In genomic region chr2:3799767-3800554, GRCm38 (mm10) we compare ENCODE assay signal across 8 mouse cellular contexts.
DNase-seq lines count a peak whose midpoint lies in the region; ATAC-seq and TF ChIP-seq lines count a peak whose summit lies in the region.

No protein-coding gene starts in this region.

- H3K4me2 ChIP-seq in embryonic facial prominence, embryonic 11.5 days (ENCODE audit: low read depth, low read length), result peak overlapping the region; percentile 32
- H3K4me2 ChIP-seq in heart, embryonic 16.5 days (ENCODE audit: low read depth, low read length), result peak overlapping the region; percentile 64
- H3K4me2 ChIP-seq in liver, postnatal 0 days (ENCODE audit: low read depth, low read length), result peak overlapping the region; percentile 67
- H3K4me2 ChIP-seq in neural tube, embryonic 14.5 days (ENCODE audit: low read depth, low read length), result peak overlapping the region; percentile 39

- H3K9ac ChIP-seq in embryonic facial prominence, embryonic 11.5 days (replicated peaks; ENCODE audit: low read length), result no peak overlapping the region
- H3K9ac ChIP-seq in heart, embryonic 16.5 days (ENCODE audit: low read length), result 0 out of 2 replicates have a peak overlapping the region, but pooled peaks have one; percentile 7
- no peak overlapping the region for H3K9ac ChIP-seq in liver, postnatal 0 days (replicated peaks)
- no peak overlapping the region for H3K9ac ChIP-seq in neural tube, embryonic 14.5 days (replicated peaks; ENCODE audit: low read depth, low read length)

- no peaks in the 10 kb centered on the region for H3K27me3 ChIP-seq in E14TG2a.4 (ENCODE audit: insufficient read depth, low read length)
- H3K27me3 ChIP-seq in embryonic facial prominence, embryonic 11.5 days (ENCODE audit: control insufficient read depth, insufficient read depth, low read length), result no peaks in the 10 kb centered on the region
- H3K27me3 ChIP-seq in heart, embryonic 16.5 days (ENCODE audit: control insufficient read depth, insufficient read depth, low read length), result no peaks in the 10 kb centered on the region
- no peaks in the 10 kb centered on the region for H3K27me3 ChIP-seq in liver, postnatal 0 days (ENCODE audit: insufficient read depth, low read length)
- H3K27me3 ChIP-seq in neural tube, embryonic 14.5 days (ENCODE audit: control insufficient read depth, insufficient read depth, low read length), result no peaks in the 10 kb centered on the region

- no peak for TF ChIP-seq EP300 in liver, postnatal 0 days (IDR thresholded peaks at IDR 0.05; ENCODE audit: low read depth)

- H3K9me3 ChIP-seq in E14TG2a.4 (ENCODE audit: low read length), result peaks cover 34% of the 10 kb centered on the region
- H3K9me3 ChIP-seq in embryonic facial prominence, embryonic 11.5 days (replicated peaks; ENCODE audit: control insufficient read depth, low read length), result no peaks in the 10 kb centered on the region
- no peaks in the 10 kb centered on the region for H3K9me3 ChIP-seq in heart, embryonic 16.5 days (replicated peaks; ENCODE audit: control insufficient read depth, low read length)
- H3K9me3 ChIP-seq in liver, postnatal 0 days (ENCODE audit: low read length), result no peaks in the 10 kb centered on the region
- H3K9me3 ChIP-seq in neural tube, embryonic 14.5 days (ENCODE audit: control insufficient read depth, low read length), result no peaks in the 10 kb centered on the region

- 10% methylated on average over 18 of the region's 18 CpGs for WGBS in embryonic facial prominence, embryonic 11.5 days
- WGBS in heart, embryonic 16.5 days, result 16% methylated on average over 18 of the region's 18 CpGs
- WGBS in liver, postnatal 0 days (ENCODE audit: insufficient replicate concordance), result 8% methylated on average over 18 of the region's 18 CpGs
- 20% methylated on average over 18 of the region's 18 CpGs for WGBS in neural tube, embryonic 14.5 days

- no peaks in the 10 kb centered on the region for H3K36me3 ChIP-seq in E14TG2a.4 (ENCODE audit: insufficient read depth, low read length)
- no peaks in the 10 kb centered on the region for H3K36me3 ChIP-seq in embryonic facial prominence, embryonic 11.5 days (replicated peaks; ENCODE audit: control insufficient read depth, insufficient read depth, low read depth, low read length)
- no peaks in the 10 kb centered on the region for H3K36me3 ChIP-seq in heart, embryonic 16.5 days (ENCODE audit: control insufficient read depth, insufficient read depth)
- no peaks in the 10 kb centered on the region for H3K36me3 ChIP-seq in liver, postnatal 0 days (replicated peaks; ENCODE audit: insufficient read depth, low read length)
- H3K36me3 ChIP-seq in neural tube, embryonic 14.5 days (ENCODE audit: control insufficient read depth, insufficient read depth, low read length), result no peaks in the 10 kb centered on the region

- peak; percentile 56 for TF ChIP-seq CTCF in E14TG2a.4 (conservative IDR thresholded peaks at IDR 0.05; ENCODE audit: low read length)
- TF ChIP-seq CTCF in liver, postnatal 0 days (IDR thresholded peaks at IDR 0.05; ENCODE audit: low read depth), result peak; percentile 75

- H3K4me3 ChIP-seq in E14TG2a.4 (replicated peaks; ENCODE audit: low read length), result no peak overlapping the region
- H3K4me3 ChIP-seq in embryonic facial prominence, embryonic 11.5 days (ENCODE audit: low read depth, low read length), result no peak overlapping the region
- peak overlapping the region; percentile 36 for H3K4me3 ChIP-seq in heart, embryonic 16.5 days (ENCODE audit: low read length)
- H3K4me3 ChIP-seq in liver, postnatal 0 days (ENCODE audit: low read depth, low read length), result peak overlapping the region; percentile 21
- H3K4me3 ChIP-seq in neural tube, embryonic 14.5 days (ENCODE audit: low read depth, low read length), result peak overlapping the region; percentile 5

- DNase-seq in adrenal gland, postnatal 14 days, result peak; percentile 64
- peak; percentile 75 for DNase-seq in embryonic facial prominence, embryonic 11.5 days (ENCODE audit: low spot score)
- peak; percentile 59 for DNase-seq in kidney, postnatal 14 days
- DNase-seq in liver, postnatal 0 days, result peak; percentile 54
- peak; percentile 46 to 68 for DNase-seq in thymus, postnatal 10 days (ENCODE audit: low spot score in 2 of 2)

- no peak overlapping the region for H3K27ac ChIP-seq in embryonic facial prominence, embryonic 11.5 days (replicated peaks; ENCODE audit: low read depth, low read length)
- H3K27ac ChIP-seq in heart, embryonic 16.5 days (ENCODE audit: low read length), result no peak overlapping the region
- no peak overlapping the region for H3K27ac ChIP-seq in liver, postnatal 0 days (ENCODE audit: low read depth)
- no peak overlapping the region for H3K27ac ChIP-seq in neural tube, embryonic 14.5 days (ENCODE audit: low read depth, low read length)

- peak; percentile 62; the same call in 1 of the 2 replicates for ATAC-seq in embryonic facial prominence, embryonic 11.5 days (replicated peaks; ENCODE audit: insufficient number of reproducible peaks, low FRiP score, low TSS enrichment, low read depth)
- ATAC-seq in heart, embryonic 16.5 days (replicated peaks; ENCODE audit: extremely low read depth, insufficient read depth, low FRiP score), result peak; percentile 70
- peak; percentile 33; the same call in 1 of the 2 replicates for ATAC-seq in liver, postnatal 0 days
- peak; percentile 86 for ATAC-seq in neural tube, embryonic 14.5 days (ENCODE audit: low read depth)

- H3K4me1 ChIP-seq in E14TG2a.4 (replicated peaks; ENCODE audit: low read depth, low read length), result no peaks in the 10 kb centered on the region
- no peaks in the 10 kb centered on the region for H3K4me1 ChIP-seq in embryonic facial prominence, embryonic 11.5 days (ENCODE audit: control insufficient read depth, insufficient read depth, low read length)
- no peaks in the 10 kb centered on the region for H3K4me1 ChIP-seq in heart, embryonic 16.5 days (ENCODE audit: control insufficient read depth, insufficient read depth, low read length)
- 0 out of 2 replicates have a peak, but pooled peaks cover 2% of the 10 kb centered on the region for H3K4me1 ChIP-seq in liver, postnatal 0 days (ENCODE audit: insufficient read depth)
- H3K4me1 ChIP-seq in neural tube, embryonic 14.5 days (ENCODE audit: control insufficient read depth, insufficient read depth, low read length), result no peaks in the 10 kb centered on the region

Comparison
In these comparisons a context has a peak if more than half of its experiments do, and no peak if none do; other contexts are left out.
1. H3K4me3 ChIP-seq: peak in heart, embryonic 16.5 days (single experiment), liver, postnatal 0 days (single experiment) and neural tube, embryonic 14.5 days (single experiment); none in E14TG2a.4 (single experiment) and embryonic facial prominence, embryonic 11.5 days (single experiment).
2. ATAC-seq: peak in every context shown above with its lines; median percentile 86 in neural tube, embryonic 14.5 days; 70 in heart, embryonic 16.5 days; 62 in embryonic facial prominence, embryonic 11.5 days; 33 in liver, postnatal 0 days.
3. Peak in every context shown above with its lines, with median percentiles within 50 percentile points of each other: DNase-seq and H3K4me2 ChIP-seq.